Mouse (Mus musculus) liver, embryonic 13.5 days (tissue): ENCODE data around the gene Map3k14. TPM values are rescaled to one million over a fixed set of nuclear protein-coding genes. Genes with fewer than 3 reads are reported as not detected.

Source experiments
- ATAC-seq: fragments of 200-750 bp; cut with Nextera tagmentation; 2 replicates; pipeline ENCODE4 v1.8.0; 2017; ENCODE audit warnings: low read depth, mild to moderate bottlenecking, moderate number of reproducible peaks, moderate library complexity
- DNase-seq: peaks from one replicate; pipeline ENCODE4 v3.0.0; 2022
- H3K27ac ChIP-seq: fragments of 300-500 bp; sonication (generic); 2 replicates; pipeline ENCODE4 v1.5.1; 2015; ENCODE audit warnings: moderate library complexity, mild to moderate bottlenecking, inconsistent platforms
- H3K27me3 ChIP-seq: fragments of 300-500 bp; sonication (generic); 2 replicates; pipeline ENCODE4 v1.6.1; 2015; ENCODE audit warnings: mild to moderate bottlenecking, inconsistent platforms
- H3K36me3 ChIP-seq: fragments of 300-500 bp; sonication (generic); 2 replicates; pipeline ENCODE4 v1.6.1; 2015; ENCODE audit warnings: mild to moderate bottlenecking, inconsistent platforms
- H3K4me1 ChIP-seq: fragments of 300-500 bp; sonication (generic); replicated peaks from 2 replicates; pipeline ENCODE4 v1.6.1; 2015; ENCODE audit warnings: inconsistent platforms
- H3K4me2 ChIP-seq: fragments of 300-500 bp; sonication (generic); 2 replicates; pipeline ENCODE4 v1.6.1; 2015; ENCODE audit warnings: inconsistent platforms, mild to moderate bottlenecking, moderate library complexity
- H3K4me3 ChIP-seq: fragments of 300-500 bp; sonication (generic); replicated peaks from 2 replicates; pipeline ENCODE4 v1.5.1; 2015; ENCODE audit warnings: mild to moderate bottlenecking, inconsistent platforms
- H3K9ac ChIP-seq: fragments of 300-500 bp; sonication (generic); 2 replicates; pipeline ENCODE4 v1.6.1; 2015; ENCODE audit warnings: mild to moderate bottlenecking, inconsistent platforms
- H3K9me3 ChIP-seq: fragments of 300-500 bp; sonication (generic); replicated peaks from 2 replicates; pipeline ENCODE4 v1.6.1; 2016; ENCODE audit warnings: inconsistent platforms
- whole genome bisulfite sequencing: fragments of 180-500 bp; shearing (Covaris S2); methylation state at CpG from one replicate; pipeline ENCODE4 v1.1.7; 2015; ENCODE audit not compliant: insufficient replicate concordance; 5-methylcytosine and 5-hydroxymethylcytosine counted together
- polyA plus RNA-seq: library from polyadenylated mRNA; unstranded; fragments of >200 nt; fragmentation: Nextera tagmentation; extraction: Ambion mirVana; gene quantifications from 2 replicates; pipeline ENCODE4 v1.2.1, GENCODE M21; 2015

Gene Map3k14
- 0.42 and 0.50 TPM in 2 replicates for polyA plus RNA-seq

- ATAC-seq (peak; percentile 97), DNase-seq (peak; percentile 97)
- no peaks in the 10 kb centered on the region for H3K27me3 ChIP-seq
- H3K4me1 ChIP-seq = peaks cover 36% of the 10 kb centered on the region
- peak within 1 kb of the TSS; percentile 77 for H3K9ac ChIP-seq
- no peaks in the 10 kb centered on the region for H3K9me3 ChIP-seq
- no peaks in the 10 kb centered on the region for H3K36me3 ChIP-seq
- WGBS = under 1% methylated on average over 51 of the region's 55 CpGs
- H3K4me2 ChIP-seq = peak within 1 kb of the TSS; percentile 94
- peak within 1 kb of the TSS; percentile 64 for H3K4me3 ChIP-seq
- H3K27ac ChIP-seq = peak within 1 kb of the TSS; percentile 58; the same call in 1 of the 2 replicates
Observed at GRCm38 (mm10) chr11:103267346-103268219, at the start of gene Map3k14. Gene Map3k14, minus strand, starts transcription at chr11:103267472.

- Histone ChIP-seq H3K4me2 (no peak overlapping the region), H3K36me3 (no peaks in the 10 kb centered on the region), H3K27me3 (peaks cover 31% of the 10 kb centered on the region), H3K9me3 (no peaks in the 10 kb centered on the region), H3K4me3 (no peak overlapping the region), H3K27ac (no peak overlapping the region), H3K4me1 (0 out of 2 replicates have a peak, but pooled peaks cover 7% of the 10 kb centered on the region), H3K9ac (no peak overlapping the region)
- ATAC-seq = no peak
- 43% methylated on average over 5 of the region's 5 CpGs for WGBS
- no peak for DNase-seq
Observed at GRCm38 (mm10) chr11:103315379-103315778, 48.1 kb upstream of the Map3k14 start.

GRCm38 (mm10) chr11:103314736-103315374, 47.6 kb upstream of the Map3k14 start:
- peaks cover 31% of the 10 kb centered on the region for H3K27me3 ChIP-seq
- 59% methylated on average over 10 of the region's 10 CpGs for WGBS
- no peak overlapping the region for H3K9ac ChIP-seq
- no peaks in the 10 kb centered on the region for H3K9me3 ChIP-seq
- DNase-seq = no peak
- H3K36me3 ChIP-seq = no peaks in the 10 kb centered on the region
- H3K4me1 ChIP-seq = 0 out of 2 replicates have a peak, but pooled peaks cover 7% of the 10 kb centered on the region
- H3K4me3 ChIP-seq = no peak overlapping the region
- ATAC-seq = no peak
- no peak overlapping the region for H3K27ac ChIP-seq
- no peak overlapping the region for H3K4me2 ChIP-seq

GRCm38 (mm10) chr11:103313542-103313941, 46.3 kb upstream of the Map3k14 start:
- 0 out of 2 replicates have a peak, but pooled peaks cover 7% of the 10 kb centered on the region for H3K4me1 ChIP-seq
- no peaks in the 10 kb centered on the region for H3K36me3 ChIP-seq
- 58% methylated on average over 6 of the region's 6 CpGs for WGBS
- no peak for DNase-seq
- peaks cover 28% of the 10 kb centered on the region for H3K27me3 ChIP-seq
- no peak overlapping the region for H3K9ac ChIP-seq
- no peak overlapping the region for H3K27ac ChIP-seq
- ATAC-seq = no peak
- no peak overlapping the region for H3K4me2 ChIP-seq
- H3K4me3 ChIP-seq = no peak overlapping the region
- no peaks in the 10 kb centered on the region for H3K9me3 ChIP-seq

- ATAC-seq (no peak), DNase-seq (no peak)
- H3K27ac ChIP-seq = no peak overlapping the region
- no peaks in the 10 kb centered on the region for H3K36me3 ChIP-seq
- 52% methylated on average over 8 of the region's 8 CpGs for WGBS
- H3K4me1 ChIP-seq = 0 out of 2 replicates have a peak, but pooled peaks cover 7% of the 10 kb centered on the region
- no peak overlapping the region for H3K9ac ChIP-seq
- no peak overlapping the region for H3K4me2 ChIP-seq
- peaks cover 25% of the 10 kb centered on the region for H3K27me3 ChIP-seq
- no peak overlapping the region for H3K4me3 ChIP-seq
- no peaks in the 10 kb centered on the region for H3K9me3 ChIP-seq
Observed at GRCm38 (mm10) chr11:103312655-103313255, 45.5 kb upstream of the Map3k14 start.

GRCm38 (mm10) chr11:103311960-103312611, 44.8 kb upstream of the Map3k14 start:
- Histone ChIP-seq H3K27me3 (peaks cover 25% of the 10 kb centered on the region), H3K9me3 (no peaks in the 10 kb centered on the region), H3K4me2 (peak overlapping the region; percentile 43), H3K4me1 (0 out of 2 replicates have a peak, but pooled peaks cover 7% of the 10 kb centered on the region), H3K4me3 (0 out of 2 replicates have a peak overlapping the region, but pooled peaks have one; percentile 6), H3K36me3 (no peaks in the 10 kb centered on the region), H3K9ac (no peak overlapping the region), H3K27ac (no peak overlapping the region; the same call in 1 of the 2 replicates)
- 15% methylated on average over 30 of the region's 30 CpGs for WGBS
- no peak for ATAC-seq
- no peak for DNase-seq

GRCm38 (mm10) chr11:103309956-103310574, 42.8 kb upstream of the Map3k14 start:
- Histone ChIP-seq H3K9me3 (no peaks in the 10 kb centered on the region), H3K4me2 (no peak overlapping the region), H3K4me3 (no peak overlapping the region), H3K27me3 (peaks cover 20% of the 10 kb centered on the region), H3K4me1 (0 out of 2 replicates have a peak, but pooled peaks cover 7% of the 10 kb centered on the region), H3K36me3 (no peaks in the 10 kb centered on the region), H3K9ac (no peak overlapping the region), H3K27ac (no peak overlapping the region)
- no peak for ATAC-seq
- WGBS = 26% methylated on average over 10 of the region's 10 CpGs
- DNase-seq = no peak

- DNase-seq (no peak), ATAC-seq (no peak)
- Histone ChIP-seq H3K36me3 (no peaks in the 10 kb centered on the region), H3K9me3 (no peaks in the 10 kb centered on the region), H3K4me2 (no peak overlapping the region), H3K9ac (no peak overlapping the region), H3K4me3 (no peak overlapping the region), H3K27ac (no peak overlapping the region), H3K4me1 (0 out of 2 replicates have a peak, but pooled peaks cover 7% of the 10 kb centered on the region), H3K27me3 (peaks cover 19% of the 10 kb centered on the region)
- 54% methylated on average over 8 of the region's 8 CpGs for WGBS
Observed at GRCm38 (mm10) chr11:103307910-103308309, 40.6 kb upstream of the Map3k14 start.

- Histone ChIP-seq H3K27me3 (no peaks in the 10 kb centered on the region), H3K9me3 (no peaks in the 10 kb centered on the region), H3K36me3 (no peaks in the 10 kb centered on the region), H3K9ac (no peak overlapping the region), H3K4me2 (no peak overlapping the region), H3K4me1 (no peaks in the 10 kb centered on the region), H3K27ac (no peak overlapping the region), H3K4me3 (no peak overlapping the region)
- no peak for ATAC-seq
- DNase-seq = no peak
- 41% methylated on average over 9 of the region's 9 CpGs for WGBS
Observed at GRCm38 (mm10) chr11:103304525-103304924, 37.3 kb upstream of the Map3k14 start.

GRCm38 (mm10) chr11:103294772-103295171, 27.5 kb upstream of the Map3k14 start:
- H3K9me3 ChIP-seq = no peaks in the 10 kb centered on the region
- H3K4me1 ChIP-seq = peaks cover 13% of the 10 kb centered on the region
- no peaks in the 10 kb centered on the region for H3K36me3 ChIP-seq
- H3K27me3 ChIP-seq = peaks cover 3% of the 10 kb centered on the region; the same call in 1 of the 2 replicates
- H3K4me3 ChIP-seq = no peak overlapping the region
- 76% methylated on average over 7 of the region's 7 CpGs for WGBS
- no peak overlapping the region for H3K27ac ChIP-seq
- no peak for ATAC-seq
- no peak overlapping the region for H3K4me2 ChIP-seq
- H3K9ac ChIP-seq = no peak overlapping the region
- DNase-seq = no peak
